Mouse (Mus musculus): Measurements from ENCODE around the gene Gm10719.
"Not testable (repeated sequence)": the region's sequence is repeated elsewhere in the genome, so short reads cannot be mapped to it uniquely, and the experiment has no call there.

DNA sequence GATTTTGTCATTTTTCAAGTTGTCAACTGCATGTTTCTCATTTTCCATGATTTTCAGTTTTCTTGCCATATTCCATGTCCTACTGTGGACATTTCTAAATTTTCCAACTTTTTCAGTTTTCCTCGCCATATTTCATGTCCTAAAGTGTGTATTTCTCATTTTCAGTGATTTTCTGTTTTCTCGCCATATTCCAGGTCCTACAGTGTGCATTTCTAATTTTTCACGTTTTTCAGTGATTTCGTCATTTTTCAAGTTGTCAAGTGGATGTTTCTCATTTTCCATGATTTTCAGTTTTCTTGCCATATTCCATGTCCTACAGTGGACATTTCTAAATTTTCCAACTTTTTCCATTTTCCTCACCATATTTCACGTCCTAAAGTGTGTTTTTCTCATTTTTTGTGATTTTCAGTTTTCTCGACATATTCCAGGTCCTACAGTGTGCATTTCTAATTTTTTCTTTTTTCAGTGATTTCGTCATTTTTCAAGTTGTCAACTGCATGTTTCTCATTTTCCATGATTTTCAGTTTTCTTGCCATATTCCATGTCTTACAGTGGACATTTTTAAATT lies 5.1 kb upstream of the Gm10719 start:
- not testable (repeated sequence) for TF ChIP-seq POLR2A (IDR thresholded peaks at IDR 0.05; ENCODE audit: low read depth, low read length); CTCF (conservative IDR thresholded peaks at IDR 0.05; ENCODE audit: insufficient read depth, insufficient read length, low read depth, low read length)
